Mouse (Mus musculus): ENCODE measurements around the gene Sema3g. TPM values are rescaled to one million over a fixed set of nuclear protein-coding genes. Genes with fewer than 3 reads are reported as not detected.

Sema3g gene
- polyA plus RNA-seq, 1 experiment from 2014 or later: 0.43 TPM

GRCm38 (mm10) chr14:31189348-31189747 lies 28.3 kb upstream of the Sema3g start:
- H3K9me3 ChIP-seq (ENCODE audit: control insufficient read depth, low read depth, low read length): no peaks in the 10 kb centered on the region

DNA sequence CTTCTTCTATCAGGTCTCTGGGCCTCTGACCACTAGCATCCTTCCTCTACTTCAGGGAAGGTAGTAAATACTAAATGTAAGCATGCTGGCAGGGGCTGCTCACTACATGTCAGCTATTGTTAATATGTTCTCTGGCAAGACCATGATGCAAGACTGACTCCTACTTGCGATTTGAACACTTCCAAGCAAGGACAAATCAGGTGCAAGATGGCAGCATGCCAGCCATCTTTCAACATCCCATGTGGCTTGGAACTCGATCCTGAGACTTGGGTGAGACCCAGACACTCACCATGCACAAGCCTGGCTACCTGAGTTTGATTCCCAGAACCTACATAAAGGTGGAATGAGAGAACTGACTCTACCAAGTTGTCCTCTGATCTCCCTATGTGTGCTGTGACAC lies 25.7 kb upstream of the Sema3g start:
- Histone ChIP-seq H3K27me3 (ENCODE audit: control insufficient read depth, insufficient read depth, low read length) (no peaks in the 10 kb centered on the region), H3K27ac (ENCODE audit: low read length) (no peak overlapping the region), H3K9ac (replicated peaks; ENCODE audit: low read depth, low read length) (no peak overlapping the region), H3K9me3 (ENCODE audit: control insufficient read depth, low read depth, low read length) (no peaks in the 10 kb centered on the region), H3K4me1 (ENCODE audit: control insufficient read depth, insufficient read depth, low read length) (peaks cover 4% of the 10 kb centered on the region; the same call in 1 of the 2 replicates), H3K36me3 (ENCODE audit: control insufficient read depth, insufficient read depth, low read length) (peaks cover 88% of the 10 kb centered on the region), H3K4me3 (ENCODE audit: low read depth, low read length) (no peak overlapping the region), H3K4me2 (replicated peaks; ENCODE audit: low read depth, low read length) (no peak overlapping the region)
- no peak for ATAC-seq (ENCODE audit: insufficient number of reproducible peaks, insufficient read depth, low FRiP score, low read depth)
- 75% methylated on average over 2 of the region's 2 CpGs for WGBS

More at GRCm38 (mm10) chr14:31189348-31189747, 28.3 kb upstream of the Sema3g start:
- no peaks in the 10 kb centered on the region for H3K4me1 ChIP-seq (ENCODE audit: control insufficient read depth, insufficient read depth, low read length)
- H3K4me3 ChIP-seq (ENCODE audit: low read depth, low read length): no peak overlapping the region
- 89% methylated on average over 3 of the region's 3 CpGs for WGBS
- H3K27me3 ChIP-seq (ENCODE audit: control insufficient read depth, insufficient read depth, low read length): no peaks in the 10 kb centered on the region
- H3K4me2 ChIP-seq (replicated peaks; ENCODE audit: low read depth, low read length): no peak overlapping the region
- no peak for ATAC-seq (ENCODE audit: insufficient number of reproducible peaks, insufficient read depth, low FRiP score, low read depth)
- H3K36me3 ChIP-seq (ENCODE audit: control insufficient read depth, insufficient read depth, low read length): peaks cover 96% of the 10 kb centered on the region
- H3K27ac ChIP-seq (ENCODE audit: low read length): no peak overlapping the region
- H3K9ac ChIP-seq (replicated peaks; ENCODE audit: low read depth, low read length): no peak overlapping the region

DNA sequence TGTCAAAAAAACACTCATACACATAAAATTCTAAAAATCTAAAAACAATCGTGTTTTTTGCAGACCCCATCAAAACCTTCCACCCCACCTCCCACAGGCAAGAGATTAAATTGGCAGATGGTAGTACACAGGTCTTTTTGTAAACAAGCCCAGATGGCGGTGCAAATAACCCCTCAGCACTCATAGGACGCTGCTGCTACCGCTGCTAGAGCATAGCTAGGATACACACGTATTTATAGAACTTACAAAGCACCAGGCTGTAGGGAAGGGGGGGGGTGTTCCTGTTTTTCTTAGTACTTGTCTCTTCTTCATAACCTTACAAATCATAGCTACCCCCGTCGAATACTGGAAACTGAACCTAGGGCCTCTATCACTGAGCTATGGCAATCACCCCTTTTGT lies 23.9 kb upstream of the Sema3g start:
- no peak for ATAC-seq (ENCODE audit: insufficient number of reproducible peaks, insufficient read depth, low FRiP score, low read depth)
- Histone ChIP-seq H3K27me3 (ENCODE audit: control insufficient read depth, insufficient read depth, low read length) (no peaks in the 10 kb centered on the region), H3K36me3 (ENCODE audit: control insufficient read depth, insufficient read depth, low read length) (peaks cover 80% of the 10 kb centered on the region), H3K4me3 (ENCODE audit: low read depth, low read length) (no peak overlapping the region), H3K27ac (ENCODE audit: low read length) (no peak overlapping the region), H3K9ac (replicated peaks; ENCODE audit: low read depth, low read length) (no peak overlapping the region), H3K4me2 (replicated peaks; ENCODE audit: low read depth, low read length) (no peak overlapping the region), H3K9me3 (ENCODE audit: control insufficient read depth, low read depth, low read length) (no peaks in the 10 kb centered on the region), H3K4me1 (ENCODE audit: control insufficient read depth, insufficient read depth, low read length) (peaks cover 4% of the 10 kb centered on the region; the same call in 1 of the 2 replicates)
- 77% methylated on average over 7 of the region's 7 CpGs for WGBS

- H3K4me3 ChIP-seq (ENCODE audit: low read depth, low read length): no peak overlapping the region
- no peaks in the 10 kb centered on the region for H3K9me3 ChIP-seq (ENCODE audit: control insufficient read depth, low read depth, low read length)
- H3K36me3 ChIP-seq (ENCODE audit: control insufficient read depth, insufficient read depth, low read length): peaks cover 80% of the 10 kb centered on the region
- no peak overlapping the region for H3K9ac ChIP-seq (replicated peaks; ENCODE audit: low read depth, low read length)
- no peaks in the 10 kb centered on the region for H3K27me3 ChIP-seq (ENCODE audit: control insufficient read depth, insufficient read depth, low read length)
- WGBS: 92% methylated on average over 2 of the region's 2 CpGs
- H3K4me2 ChIP-seq (replicated peaks; ENCODE audit: low read depth, low read length): no peak overlapping the region
- peaks cover 4% of the 10 kb centered on the region; the same call in 1 of the 2 replicates for H3K4me1 ChIP-seq (ENCODE audit: control insufficient read depth, insufficient read depth, low read length)
- no peak overlapping the region for H3K27ac ChIP-seq (ENCODE audit: low read length)
- ATAC-seq (ENCODE audit: insufficient number of reproducible peaks, insufficient read depth, low FRiP score, low read depth): no peak
Measured at GRCm38 (mm10) chr14:31194441-31194840, 23.2 kb upstream of the Sema3g start.

- ATAC-seq (ENCODE audit: insufficient number of reproducible peaks, insufficient read depth, low FRiP score, low read depth): no peak
Measured at GRCm38 (mm10) chr14:31194891-31195513, 22.7 kb upstream of the Sema3g start.

DNA sequence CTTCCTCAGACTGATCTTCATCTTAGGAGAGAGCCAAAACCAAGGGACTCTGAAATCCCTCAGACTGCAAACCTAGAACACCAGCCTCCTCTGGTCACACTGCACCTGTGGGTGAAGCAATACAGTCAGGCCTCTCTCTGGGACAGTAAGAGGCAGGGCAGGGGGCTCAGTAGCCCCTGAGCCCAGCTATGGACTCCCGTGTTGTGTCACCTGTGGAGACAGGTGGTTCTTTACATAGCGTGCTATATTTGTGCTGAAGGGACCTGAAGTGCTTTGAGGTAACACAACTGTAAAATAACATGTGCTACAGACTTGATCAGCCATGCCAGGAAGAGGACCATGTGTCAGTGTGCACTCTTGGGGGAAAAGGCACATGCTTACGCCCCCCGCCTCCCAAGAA lies 22.1 kb upstream of the Sema3g start:
- 92% methylated on average over 4 of the region's 4 CpGs for WGBS
- H3K27me3 ChIP-seq (ENCODE audit: control insufficient read depth, insufficient read depth, low read length): no peaks in the 10 kb centered on the region
- ATAC-seq (ENCODE audit: insufficient number of reproducible peaks, insufficient read depth, low FRiP score, low read depth): no peak
- H3K9ac ChIP-seq (replicated peaks; ENCODE audit: low read depth, low read length): no peak overlapping the region
- H3K9me3 ChIP-seq (ENCODE audit: control insufficient read depth, low read depth, low read length): no peaks in the 10 kb centered on the region
- peaks cover 4% of the 10 kb centered on the region; the same call in 1 of the 2 replicates for H3K4me1 ChIP-seq (ENCODE audit: control insufficient read depth, insufficient read depth, low read length)
- H3K27ac ChIP-seq (ENCODE audit: low read length): 0 out of 2 replicates have a peak overlapping the region, but pooled peaks have one; percentile 15
- peaks cover 78% of the 10 kb centered on the region for H3K36me3 ChIP-seq (ENCODE audit: control insufficient read depth, insufficient read depth, low read length)
- no peak overlapping the region for H3K4me2 ChIP-seq (replicated peaks; ENCODE audit: low read depth, low read length)
- H3K4me3 ChIP-seq (ENCODE audit: low read depth, low read length): no peak overlapping the region

More at GRCm38 (mm10) chr14:31194891-31195513, 22.7 kb upstream of the Sema3g start:
- 74% methylated on average over 14 of the region's 14 CpGs for WGBS
- Histone ChIP-seq H3K9me3 (ENCODE audit: control insufficient read depth, low read depth, low read length) (no peaks in the 10 kb centered on the region), H3K27ac (ENCODE audit: low read length) (0 out of 2 replicates have a peak overlapping the region, but pooled peaks have one; percentile 15), H3K4me1 (ENCODE audit: control insufficient read depth, insufficient read depth, low read length) (peaks cover 4% of the 10 kb centered on the region; the same call in 1 of the 2 replicates), H3K9ac (replicated peaks; ENCODE audit: low read depth, low read length) (no peak overlapping the region), H3K27me3 (ENCODE audit: control insufficient read depth, insufficient read depth, low read length) (no peaks in the 10 kb centered on the region), H3K36me3 (ENCODE audit: control insufficient read depth, insufficient read depth, low read length) (peaks cover 80% of the 10 kb centered on the region), H3K4me2 (replicated peaks; ENCODE audit: low read depth, low read length) (no peak overlapping the region), H3K4me3 (ENCODE audit: low read depth, low read length) (no peak overlapping the region)

- Histone ChIP-seq H3K4me3 (ENCODE audit: low read depth, low read length) (no peak overlapping the region), H3K27me3 (ENCODE audit: control insufficient read depth, insufficient read depth, low read length) (no peaks in the 10 kb centered on the region), H3K36me3 (ENCODE audit: control insufficient read depth, insufficient read depth, low read length) (peaks cover 77% of the 10 kb centered on the region), H3K27ac (ENCODE audit: low read length) (no peak overlapping the region), H3K9me3 (ENCODE audit: control insufficient read depth, low read depth, low read length) (no peaks in the 10 kb centered on the region), H3K9ac (replicated peaks; ENCODE audit: low read depth, low read length) (no peak overlapping the region), H3K4me2 (replicated peaks; ENCODE audit: low read depth, low read length) (no peak overlapping the region), H3K4me1 (ENCODE audit: control insufficient read depth, insufficient read depth, low read length) (peaks cover 4% of the 10 kb centered on the region; the same call in 1 of the 2 replicates)
- no peak for ATAC-seq (ENCODE audit: insufficient number of reproducible peaks, insufficient read depth, low FRiP score, low read depth)
Measured at GRCm38 (mm10) chr14:31195968-31196367, 21.7 kb upstream of the Sema3g start.

GRCm38 (mm10) chr14:31197547-31198516 lies 19.8 kb upstream of the Sema3g start:
- H3K27ac ChIP-seq (ENCODE audit: low read length): no peak overlapping the region
- H3K27me3 ChIP-seq (ENCODE audit: control insufficient read depth, insufficient read depth, low read length): no peaks in the 10 kb centered on the region
- WGBS: 74% methylated on average over 16 of the region's 16 CpGs
- H3K4me2 ChIP-seq (replicated peaks; ENCODE audit: low read depth, low read length): no peak overlapping the region
- no peak overlapping the region for H3K9ac ChIP-seq (replicated peaks; ENCODE audit: low read depth, low read length)
- no peak for ATAC-seq (ENCODE audit: insufficient number of reproducible peaks, insufficient read depth, low FRiP score, low read depth)
- peaks cover 4% of the 10 kb centered on the region; the same call in 1 of the 2 replicates for H3K4me1 ChIP-seq (ENCODE audit: control insufficient read depth, insufficient read depth, low read length)
- no peaks in the 10 kb centered on the region for H3K9me3 ChIP-seq (ENCODE audit: control insufficient read depth, low read depth, low read length)
- no peak overlapping the region for H3K4me3 ChIP-seq (ENCODE audit: low read depth, low read length)
- peaks cover 78% of the 10 kb centered on the region for H3K36me3 ChIP-seq (ENCODE audit: control insufficient read depth, insufficient read depth, low read length)

Measured in stomach, embryonic 14.5 days (tissue).